Mouse (Mus musculus): Measurements from ENCODE around the gene Mybpc3.

DNA sequence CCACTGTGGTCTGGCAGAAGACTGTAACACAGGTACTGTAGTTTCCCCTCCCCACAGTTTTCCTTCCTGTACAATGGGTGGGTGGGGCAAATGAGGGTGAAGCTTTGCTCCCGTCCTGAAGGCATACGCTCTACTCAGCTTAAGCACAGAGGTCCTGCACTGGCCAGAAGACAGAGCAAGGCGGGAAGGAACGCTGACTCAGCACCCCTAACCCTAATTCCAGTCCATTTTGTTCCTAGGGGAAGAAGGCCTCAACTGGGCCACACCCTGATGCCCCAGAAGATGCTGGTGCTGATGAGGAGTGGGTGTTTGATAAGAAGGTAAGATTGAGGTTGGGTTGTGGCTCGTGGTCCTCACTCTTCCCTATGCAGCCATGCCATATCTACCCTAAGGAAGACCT is 10.8 kb downstream of the Mybpc3 start:
- no peak for TF ChIP-seq POLR2A (IDR thresholded peaks at IDR 0.05; ENCODE audit: low read depth, low read length)
- no peak for TF ChIP-seq CTCF (IDR thresholded peaks at IDR 0.05; ENCODE audit: extremely low read depth, insufficient read length, insufficient replicate concordance, low read depth, low read length)
